Mouse (Mus musculus) neural tube, embryonic 12.5 days (tissue): ENCODE results near the gene Adgb. TPM values are rescaled to one million over a fixed set of nuclear protein-coding genes. Genes with fewer than 3 reads are reported as not detected.
A peak's percentile ranks its signal among the peaks of the same experiment; 100 is the strongest.
"Not testable (repeated sequence)": the region's sequence is repeated elsewhere in the genome, so short reads cannot be mapped to it uniquely, and the experiment has no call there.

Source experiments
- ATAC-seq: fragments of 200-750 bp; cut with Nextera tagmentation; 2 replicates; pipeline ENCODE4 v1.8.0; 2017; ENCODE audit warnings: low read depth, mild to moderate bottlenecking, moderate TSS enrichment, moderate library complexity; ENCODE audit not compliant: low FRiP score
- H3K27ac ChIP-seq: fragments of 300-500 bp; sonication (generic); 2 replicates; pipeline ENCODE4 v1.5.1; 2016
- H3K27me3 ChIP-seq: fragments of 300-500 bp; sonication (generic); replicated peaks from 2 replicates; pipeline ENCODE4 v1.6.1; 2016; ENCODE audit warnings: mild to moderate bottlenecking
- H3K36me3 ChIP-seq: fragments of 300-500 bp; sonication (generic); 2 replicates; pipeline ENCODE4 v1.6.1; 2016; ENCODE audit warnings: mild to moderate bottlenecking
- H3K4me1 ChIP-seq: fragments of 300-500 bp; sonication (generic); 2 replicates; pipeline ENCODE4 v1.6.1; 2016
- H3K4me2 ChIP-seq: fragments of 300-500 bp; sonication (generic); replicated peaks from 2 replicates; pipeline ENCODE4 v1.6.1; 2016; ENCODE audit warnings: mild to moderate bottlenecking
- H3K4me3 ChIP-seq: fragments of 300-500 bp; sonication (generic); 2 replicates; pipeline ENCODE4 v1.5.1; 2016
- H3K9ac ChIP-seq: fragments of 300-500 bp; sonication (generic); 2 replicates; pipeline ENCODE4 v1.6.1; 2016; ENCODE audit warnings: mild to moderate bottlenecking
- H3K9me3 ChIP-seq: fragments of 300-500 bp; sonication (generic); 2 replicates; pipeline ENCODE4 v1.6.1; 2016; ENCODE audit warnings: mild to moderate bottlenecking
- WGBS: fragments of 180-500 bp; shearing (Covaris S2); methylation state at CpG from one replicate; pipeline ENCODE4 v1.1.7; 2016; 5-methylcytosine and 5-hydroxymethylcytosine counted together
- polyA plus RNA-seq: library from polyadenylated mRNA; unstranded; fragments of >200 nt; fragmentation: Nextera tagmentation; extraction: Ambion mirVana; gene quantifications from 2 replicates; pipeline ENCODE4 v1.2.1, GENCODE M21; 2016

The Adgb gene
- 0.11 and 0.19 TPM in 2 replicates for polyA plus RNA-seq

DNA sequence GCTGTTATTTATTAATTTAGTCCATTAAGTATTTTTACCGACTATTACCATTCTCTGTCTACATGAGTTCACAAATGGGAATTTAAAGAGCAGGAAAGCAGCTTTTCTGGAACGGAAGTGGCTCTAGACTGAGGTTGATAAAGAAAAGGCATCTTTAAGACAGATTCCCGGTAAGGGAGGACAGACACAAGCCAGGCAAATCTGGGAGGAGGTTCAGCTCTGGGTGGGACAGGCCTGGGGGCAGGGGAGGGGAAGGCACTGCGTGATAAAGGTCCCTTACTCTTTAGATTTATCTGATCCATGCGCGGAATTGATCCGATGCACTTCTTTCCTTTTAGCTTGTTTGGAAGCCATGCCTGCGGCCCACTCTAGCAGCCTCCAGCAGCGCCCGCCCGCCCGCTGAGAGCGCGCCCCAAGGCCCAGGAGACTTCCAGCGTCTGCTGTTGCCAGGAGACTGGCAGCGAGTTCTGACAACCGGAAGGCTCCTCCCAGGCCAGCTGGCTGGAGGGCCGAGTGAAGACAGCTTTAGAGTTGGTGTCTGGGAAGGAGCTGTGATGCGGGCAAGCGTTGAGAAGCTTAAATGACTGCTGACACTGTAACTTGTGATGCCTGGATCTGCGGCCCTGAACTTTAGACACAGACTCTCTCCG, at the start of gene Adgb:
TSS of gene Adgb (minus strand) at position 366 of the 650 bp plus-strand sequence.
- Histone ChIP-seq H3K36me3 (no peaks in the 10 kb centered on the region), H3K9me3 (no peaks in the 10 kb centered on the region), H3K4me3 (0 out of 2 replicates have a peak within 1 kb of the TSS, but pooled peaks have one; percentile 7), H3K27me3 (no peaks in the 10 kb centered on the region), H3K4me2 (peak within 1 kb of the TSS; percentile 58), H3K27ac (no peak within 1 kb of the TSS), H3K4me1 (peaks cover 8% of the 10 kb centered on the region; the same call in 1 of the 2 replicates), H3K9ac (no peak within 1 kb of the TSS)
- 8% methylated on average over 22 of the region's 22 CpGs for WGBS
- peak; percentile 91 for ATAC-seq

DNA sequence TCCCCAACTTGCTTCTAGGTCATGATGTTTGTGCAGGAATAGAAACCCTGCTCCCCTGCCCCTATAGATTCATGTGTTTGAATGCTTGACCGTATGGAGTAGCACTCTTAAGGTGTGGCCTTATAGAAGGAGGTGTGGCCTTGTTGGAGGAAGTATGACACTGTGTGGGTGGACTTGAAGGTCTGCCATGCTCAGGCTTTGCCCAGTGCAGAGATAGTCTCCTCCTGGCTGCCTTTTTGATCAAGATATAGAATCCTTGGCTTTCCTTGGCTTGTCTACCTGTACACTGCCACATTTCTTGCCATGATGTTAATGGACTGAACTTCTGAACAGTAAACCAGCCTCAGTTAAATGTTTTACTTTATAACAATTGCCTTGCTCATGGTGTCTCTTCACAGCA, 8.0 kb upstream of the Adgb start:
- Histone ChIP-seq H3K9me3 (no peaks in the 10 kb centered on the region), H3K4me1 (no peaks in the 10 kb centered on the region), H3K27me3 (no peaks in the 10 kb centered on the region), H3K9ac (no peak overlapping the region), H3K36me3 (no peaks in the 10 kb centered on the region), H3K4me3 (no peak overlapping the region), H3K4me2 (no peak overlapping the region), H3K27ac (no peak overlapping the region)
- WGBS, result 79% methylated on average over 1 of the region's 1 CpGs
- no peak for ATAC-seq

DNA sequence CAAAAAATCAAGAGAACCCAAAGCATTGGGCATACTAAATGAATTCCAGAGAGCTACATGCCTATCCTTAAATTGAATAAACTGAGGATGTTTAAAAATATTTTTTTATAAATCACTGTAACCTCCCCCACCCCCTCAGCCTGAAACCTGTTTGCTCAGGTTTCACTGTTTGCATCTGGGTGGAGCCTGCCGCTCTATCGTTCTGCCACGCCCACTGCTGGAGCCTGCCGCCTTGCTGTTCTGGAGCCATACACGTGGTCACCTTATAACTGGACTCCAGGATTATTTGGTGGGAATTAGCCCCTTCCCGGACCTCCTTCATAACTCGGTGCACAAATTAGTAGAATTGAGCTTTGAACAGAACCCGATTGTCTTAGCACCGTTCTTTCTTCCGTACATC, 5.3 kb upstream of the Adgb start:
- not testable (repeated sequence) for H3K36me3 ChIP-seq, H3K27me3 ChIP-seq, H3K4me2 ChIP-seq, H3K9ac ChIP-seq, ATAC-seq, H3K9me3 ChIP-seq, H3K4me1 ChIP-seq, H3K4me3 ChIP-seq, H3K27ac ChIP-seq
- 64% methylated on average over 10 of the region's 10 CpGs for WGBS

DNA sequence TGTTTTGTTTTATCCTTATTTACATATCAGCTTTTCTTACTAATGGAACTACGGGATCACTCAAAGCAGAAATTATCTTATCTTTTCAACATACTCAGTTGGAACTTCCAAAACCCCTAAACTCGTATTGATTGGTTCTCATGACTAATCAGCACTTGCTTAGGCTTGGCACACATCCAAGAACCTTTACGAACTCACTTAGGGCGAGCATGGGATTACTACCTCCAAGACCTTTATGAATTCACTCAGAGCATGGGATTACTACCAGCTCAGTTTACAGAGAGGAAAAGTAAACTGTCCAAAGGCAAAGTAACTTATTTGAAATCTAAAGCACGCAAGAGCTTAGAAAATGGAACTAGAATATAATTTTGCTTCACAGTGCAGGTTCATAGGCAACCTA, 4.8 kb upstream of the Adgb start:
- H3K9me3 ChIP-seq, result no peaks in the 10 kb centered on the region
- H3K27ac ChIP-seq, result no peak overlapping the region
- peaks cover 8% of the 10 kb centered on the region; the same call in 1 of the 2 replicates for H3K4me1 ChIP-seq
- 84% methylated on average over 5 of the region's 5 CpGs for WGBS
- no peak overlapping the region for H3K4me3 ChIP-seq
- no peak for ATAC-seq
- no peak overlapping the region for H3K4me2 ChIP-seq
- no peaks in the 10 kb centered on the region for H3K36me3 ChIP-seq
- no peak overlapping the region for H3K9ac ChIP-seq
- H3K27me3 ChIP-seq, result no peaks in the 10 kb centered on the region

DNA sequence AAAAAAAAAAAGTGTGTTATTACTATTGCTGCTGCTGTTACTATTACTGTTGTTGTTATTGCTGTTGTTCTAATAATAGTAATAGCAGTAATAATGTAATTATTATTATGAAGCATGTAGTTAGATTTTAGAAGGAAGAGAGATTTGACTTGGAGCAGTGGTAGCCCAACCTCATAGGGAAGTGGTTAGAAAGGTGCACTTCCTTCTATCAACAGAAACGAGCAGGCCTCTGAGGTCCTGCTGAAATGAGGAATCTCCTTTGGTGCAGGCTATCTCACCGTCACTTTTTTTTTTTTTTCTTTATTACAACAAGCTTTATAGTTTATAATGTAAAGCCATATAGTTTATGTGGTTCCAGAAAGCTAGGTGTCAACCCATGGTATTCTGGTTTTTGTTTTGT, 4.4 kb upstream of the Adgb start:
- Histone ChIP-seq H3K4me3 (no peak overlapping the region), H3K27ac (no peak overlapping the region), H3K4me2 (no peak overlapping the region), H3K4me1 (peaks cover 8% of the 10 kb centered on the region; the same call in 1 of the 2 replicates), H3K36me3 (no peaks in the 10 kb centered on the region), H3K27me3 (no peaks in the 10 kb centered on the region), H3K9ac (no peak overlapping the region), H3K9me3 (no peaks in the 10 kb centered on the region)
- WGBS, result 88% methylated on average over 2 of the region's 2 CpGs
- ATAC-seq, result no peak

DNA sequence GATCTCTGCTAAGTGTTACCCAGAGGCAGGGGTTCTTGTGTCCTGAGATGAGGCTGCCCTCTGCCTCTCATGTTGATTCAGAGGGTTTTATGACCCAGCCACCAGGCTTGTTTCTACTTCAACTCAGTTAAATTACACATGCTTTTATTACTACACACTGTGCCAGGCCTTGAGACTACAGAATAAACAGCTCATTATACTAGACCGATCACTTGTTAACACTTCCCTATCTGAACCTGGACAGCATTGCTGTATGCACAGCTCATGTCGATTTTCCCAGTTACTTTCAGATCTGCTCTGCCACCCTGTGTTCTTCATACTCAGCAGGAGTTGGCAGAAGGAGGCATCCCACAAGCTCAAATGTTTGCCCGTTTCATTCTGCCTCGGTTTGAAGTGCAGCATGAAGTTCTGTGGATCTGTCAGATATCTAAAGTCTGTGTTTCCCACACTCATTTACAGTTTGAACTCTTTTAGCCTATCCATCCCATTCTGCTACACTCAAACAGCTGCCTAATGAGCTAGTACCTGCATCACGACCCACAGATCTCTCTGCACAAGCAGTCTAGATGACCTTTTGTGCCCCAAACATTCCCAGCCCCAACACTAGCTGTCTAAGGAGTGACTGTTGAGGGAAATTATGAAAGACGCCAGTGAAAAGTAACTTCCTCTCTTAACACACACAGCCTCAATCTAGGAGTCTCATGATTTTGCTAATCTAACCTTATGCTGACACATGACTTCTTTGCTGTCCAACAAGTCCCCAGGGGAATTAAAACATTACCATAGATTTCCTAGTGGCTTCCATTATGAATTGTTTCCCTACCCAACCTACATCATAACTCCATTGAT, 3.2 kb downstream of the Adgb start:
- WGBS, result 61% methylated on average over 6 of the region's 6 CpGs
- H3K4me1 ChIP-seq, result peaks cover 8% of the 10 kb centered on the region; the same call in 1 of the 2 replicates
- no peaks in the 10 kb centered on the region for H3K27me3 ChIP-seq
- H3K4me3 ChIP-seq, result no peak overlapping the region
- ATAC-seq, result no peak
- no peak overlapping the region for H3K4me2 ChIP-seq
- no peaks in the 10 kb centered on the region for H3K9me3 ChIP-seq
- H3K27ac ChIP-seq, result no peak overlapping the region
- H3K36me3 ChIP-seq, result no peaks in the 10 kb centered on the region
- no peak overlapping the region for H3K9ac ChIP-seq

DNA sequence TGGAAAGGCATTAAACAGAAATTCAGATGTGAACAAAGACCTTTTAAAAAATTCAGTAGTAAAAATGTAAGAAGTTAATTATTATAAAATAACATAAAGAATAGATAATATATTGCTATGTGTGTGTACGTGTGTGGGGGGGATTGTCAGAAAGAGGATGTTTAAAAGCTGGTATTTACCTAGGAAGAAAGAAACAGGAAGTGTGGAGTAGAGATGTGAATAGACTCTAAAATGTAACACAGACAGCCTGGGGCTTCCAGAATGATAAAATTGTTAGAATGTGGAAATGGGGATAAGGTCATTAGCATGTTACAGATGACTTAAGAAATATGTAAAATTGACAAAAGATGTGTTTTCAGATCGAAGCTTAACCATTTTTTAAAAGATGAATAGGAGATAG, 12.0 kb downstream of the Adgb start:
- H3K27me3 ChIP-seq, result no peaks in the 10 kb centered on the region
- no peaks in the 10 kb centered on the region for H3K36me3 ChIP-seq
- no peak overlapping the region for H3K4me2 ChIP-seq
- H3K9ac ChIP-seq, result no peak overlapping the region
- 74% methylated on average over 2 of the region's 2 CpGs for WGBS
- no peaks in the 10 kb centered on the region for H3K9me3 ChIP-seq
- H3K4me1 ChIP-seq, result no peaks in the 10 kb centered on the region
- H3K4me3 ChIP-seq, result no peak overlapping the region
- H3K27ac ChIP-seq, result no peak overlapping the region
- ATAC-seq, result no peak

DNA sequence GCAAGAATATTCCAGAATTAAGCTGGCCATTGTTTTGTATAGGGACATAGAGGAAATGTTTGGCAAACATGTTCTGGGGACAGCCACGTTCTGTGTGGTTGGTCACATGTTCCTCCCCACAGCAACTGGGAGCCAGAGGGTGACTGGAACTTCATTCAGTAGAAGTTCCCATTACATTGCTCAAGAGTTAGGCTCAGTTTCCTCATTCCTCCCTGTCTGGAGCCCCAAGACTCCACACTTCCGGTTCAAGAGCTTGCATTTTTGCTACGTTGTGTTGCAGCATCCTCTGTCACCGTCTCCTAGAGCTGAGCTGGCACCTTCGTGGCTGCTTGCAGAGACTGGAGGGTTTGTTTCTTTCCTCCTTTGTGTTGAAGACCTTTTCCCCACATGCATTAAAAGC, 15.1 kb downstream of the Adgb start:
- 87% methylated on average over 5 of the region's 5 CpGs for WGBS
- Histone ChIP-seq H3K4me2 (no peak overlapping the region), H3K4me1 (no peaks in the 10 kb centered on the region), H3K9me3 (no peaks in the 10 kb centered on the region), H3K27ac (no peak overlapping the region), H3K36me3 (no peaks in the 10 kb centered on the region), H3K27me3 (no peaks in the 10 kb centered on the region), H3K4me3 (no peak overlapping the region), H3K9ac (no peak overlapping the region)
- ATAC-seq, result no peak

DNA sequence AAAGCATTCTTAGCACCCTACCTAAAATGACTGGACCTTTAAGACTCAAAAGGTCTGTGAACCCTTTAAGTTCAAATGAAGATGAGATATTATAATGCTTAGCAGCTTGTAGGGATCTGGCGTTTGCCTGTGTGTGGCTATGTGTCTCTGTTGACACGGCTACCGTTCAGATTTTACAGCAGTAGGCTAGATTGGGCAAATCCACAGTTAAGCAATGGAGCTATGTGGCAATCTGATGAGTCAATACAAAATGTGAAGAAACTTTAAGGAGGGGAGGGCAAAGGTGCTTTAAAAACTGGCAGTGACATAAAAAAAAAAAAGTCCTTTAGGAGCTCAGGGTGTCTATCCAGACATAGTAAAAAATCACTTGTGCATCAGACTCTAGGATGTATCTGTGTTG, 23.1 kb downstream of the Adgb start:
- 82% methylated on average over 3 of the region's 3 CpGs for WGBS
- Histone ChIP-seq H3K27me3 (no peaks in the 10 kb centered on the region), H3K27ac (no peak overlapping the region), H3K4me3 (no peak overlapping the region), H3K4me1 (no peaks in the 10 kb centered on the region), H3K9ac (no peak overlapping the region), H3K4me2 (no peak overlapping the region), H3K9me3 (no peaks in the 10 kb centered on the region), H3K36me3 (no peaks in the 10 kb centered on the region)
- ATAC-seq, result no peak

DNA sequence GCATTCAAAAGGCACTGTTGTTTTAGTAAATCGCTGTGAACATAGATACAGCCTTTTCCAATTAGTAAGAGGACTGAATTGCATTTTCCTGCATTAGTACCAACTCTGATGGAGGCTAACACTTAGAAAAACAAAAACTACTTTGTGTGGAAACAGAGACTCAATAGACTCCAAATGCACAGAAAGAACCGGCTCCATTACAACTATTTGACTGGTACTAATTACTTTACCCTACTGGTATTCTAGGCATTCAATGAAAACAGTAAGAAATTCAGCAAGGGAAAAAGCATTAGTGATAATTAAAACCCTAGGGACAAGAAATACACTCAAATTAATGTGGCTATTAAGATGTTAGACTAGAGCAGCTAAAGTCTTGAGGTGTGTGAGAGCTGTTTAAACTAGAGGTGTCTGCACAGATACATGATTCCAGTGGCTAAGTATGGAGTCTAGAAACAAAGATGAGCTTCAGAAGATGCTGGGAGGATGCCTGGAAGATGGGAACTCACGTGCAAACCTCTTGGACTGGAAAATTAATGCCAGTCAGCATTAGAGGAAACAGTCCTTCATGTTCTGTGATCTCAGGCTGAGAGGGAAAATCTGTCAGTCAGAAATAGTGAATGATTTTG, 27.2 kb downstream of the Adgb start:
- H3K4me3 ChIP-seq, result no peak overlapping the region
- H3K27ac ChIP-seq, result no peak overlapping the region
- no peaks in the 10 kb centered on the region for H3K9me3 ChIP-seq
- no peak overlapping the region for H3K4me2 ChIP-seq
- H3K36me3 ChIP-seq, result no peaks in the 10 kb centered on the region
- H3K9ac ChIP-seq, result no peak overlapping the region
- no peaks in the 10 kb centered on the region for H3K27me3 ChIP-seq
- no peaks in the 10 kb centered on the region for H3K4me1 ChIP-seq
- ATAC-seq, result no peak
- 70% methylated on average over 3 of the region's 3 CpGs for WGBS

DNA sequence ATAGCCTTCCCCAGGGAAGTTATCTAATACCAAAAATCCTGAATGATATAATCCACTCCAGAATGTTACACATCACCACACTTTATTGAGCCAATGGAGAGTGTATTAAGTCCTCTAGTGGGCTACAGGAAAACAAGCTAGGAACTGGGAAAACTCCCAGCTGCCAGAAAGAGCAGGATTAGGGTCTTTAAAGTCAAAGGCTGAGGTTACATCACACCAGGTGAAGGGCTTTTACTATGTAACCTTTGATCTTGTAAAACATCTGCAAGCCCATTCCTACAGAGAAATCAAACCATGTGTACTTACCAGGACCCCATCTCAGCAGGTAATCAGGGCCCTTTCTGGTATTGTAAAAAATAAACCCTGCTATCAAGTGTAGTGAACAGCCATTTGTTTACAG, 28.6 kb downstream of the Adgb start:
- no peak overlapping the region for H3K27ac ChIP-seq
- H3K4me3 ChIP-seq, result no peak overlapping the region
- H3K4me2 ChIP-seq, result no peak overlapping the region
- H3K36me3 ChIP-seq, result no peaks in the 10 kb centered on the region
- no peak for ATAC-seq
- H3K4me1 ChIP-seq, result no peaks in the 10 kb centered on the region
- H3K27me3 ChIP-seq, result no peaks in the 10 kb centered on the region
- H3K9ac ChIP-seq, result no peak overlapping the region
- H3K9me3 ChIP-seq, result no peaks in the 10 kb centered on the region

DNA sequence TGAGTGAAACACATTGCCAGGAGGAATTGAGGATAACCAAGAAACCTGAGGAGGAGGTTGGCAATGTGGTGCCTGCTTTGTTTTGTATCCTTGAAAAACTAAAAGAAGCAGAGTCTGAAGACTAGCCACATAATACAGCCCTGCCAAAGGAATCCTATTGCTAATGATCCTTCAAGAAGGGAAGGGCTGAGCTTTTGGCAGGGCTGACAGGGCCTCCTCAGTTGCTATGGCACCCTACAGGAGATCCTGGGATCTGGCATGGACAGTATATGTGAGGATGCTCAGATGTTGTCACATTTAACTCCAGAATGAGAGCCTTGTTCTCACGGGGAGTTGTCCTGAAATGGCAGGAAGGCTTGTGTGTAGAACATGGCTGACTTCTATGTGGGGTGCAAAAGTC, 37.1 kb downstream of the Adgb start:
- Histone ChIP-seq H3K4me1 (no peaks in the 10 kb centered on the region), H3K4me2 (no peak overlapping the region), H3K4me3 (no peak overlapping the region), H3K36me3 (no peaks in the 10 kb centered on the region), H3K27ac (no peak overlapping the region), H3K9ac (no peak overlapping the region), H3K9me3 (no peaks in the 10 kb centered on the region), H3K27me3 (no peaks in the 10 kb centered on the region)
- ATAC-seq, result no peak
- WGBS, result 82% methylated on average over 1 of the region's 1 CpGs
